Mouse (Mus musculus) thymus, adult 2 months (tissue): ENCODE measurements at regions not wholly inside any gene's neighbourhood (a gene's known extent, or its start where the extent isn't known, plus 50 kb on each side); places are given as distances from the start of the nearest gene placed in this dataset.

Source experiments
- DNase-seq: peaks from one replicate; pipeline ENCODE4 v3.0.0; 2021
- H3K27ac ChIP-seq: fragments of 200-500 bp; 2 replicates; pipeline ENCODE4 v1.5.1; 2012; ENCODE audit warnings: low read length, control low read depth; ENCODE audit not compliant: control insufficient read depth, insufficient read depth
- H3K27me3 ChIP-seq: fragments of 200-500 bp; 2 replicates; pipeline ENCODE4 v1.6.1; 2012; ENCODE audit warnings: mild to moderate bottlenecking, low read length, moderate library complexity, mixed read lengths; ENCODE audit not compliant: control insufficient read depth, insufficient read depth
- H3K36me3 ChIP-seq: fragments of 200-500 bp; 2 replicates; pipeline ENCODE4 v1.6.1; 2012; ENCODE audit warnings: mild to moderate bottlenecking, low read length, moderate library complexity; ENCODE audit not compliant: control insufficient read depth, insufficient read depth
- H3K4me1 ChIP-seq: fragments of 200-500 bp; replicated peaks from 2 replicates; pipeline ENCODE4 v1.6.1; 2012; ENCODE audit warnings: low read length; ENCODE audit not compliant: control insufficient read depth, insufficient read depth
- H3K4me3 ChIP-seq: fragments of 200-500 bp; 2 replicates; pipeline ENCODE4 v1.5.1; 2012; ENCODE audit warnings: mild to moderate bottlenecking, low read length, control low read depth, moderate library complexity; ENCODE audit not compliant: control insufficient read depth, insufficient read depth
- CTCF ChIP-seq: fragments of 200-500 bp; IDR thresholded peaks from 2 replicates; pipeline ENCODE4 v1.5.1; 2012; ENCODE audit warnings: mild to moderate bottlenecking, control low read depth, low read length, moderate library complexity, borderline replicate concordance; ENCODE audit not compliant: control insufficient read depth, poor library complexity, insufficient read depth; ENCODE audit errors: extremely low read depth
- POLR2A ChIP-seq: fragments of 200-500 bp; IDR thresholded peaks from 2 replicates; pipeline ENCODE4 v1.6.1; 2012; ENCODE audit warnings: mild to moderate bottlenecking, low read length, control low read depth, moderate library complexity; ENCODE audit not compliant: control insufficient read depth, poor library complexity, insufficient read depth; ENCODE audit errors: extremely low read depth
- WGBS: fragments of 180-500 bp; shearing (Covaris S2); methylation state at CpG from one replicate; pipeline ENCODE4 v1.1.7; 2018; 5-methylcytosine and 5-hydroxymethylcytosine counted together

DNA sequence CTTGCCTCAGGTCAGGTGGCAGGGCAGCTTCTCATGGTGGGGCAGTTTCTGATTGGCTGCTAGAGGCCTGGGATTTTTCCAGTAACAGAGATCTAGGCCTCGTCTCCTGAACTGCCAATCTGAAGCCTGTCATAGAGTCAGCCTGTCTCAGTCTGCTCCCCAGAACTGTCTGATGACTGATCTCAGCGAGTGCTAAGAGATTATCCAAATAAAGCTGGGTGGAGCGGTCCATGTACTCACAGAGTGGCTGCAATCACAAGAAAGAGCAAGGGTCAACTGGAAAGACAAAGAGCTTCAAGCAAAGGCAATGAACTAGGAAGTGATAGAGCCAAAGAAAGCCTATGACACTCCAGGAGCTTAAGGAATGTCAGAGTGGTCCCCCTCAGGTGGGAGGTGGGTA is 354.7 kb downstream of the Rnf144a start:
- 92% methylated on average over 3 of the region's 3 CpGs for WGBS
- no peak for TF ChIP-seq POLR2A
- no peak for TF ChIP-seq CTCF
- no peak overlapping the region for H3K27ac ChIP-seq

DNA sequence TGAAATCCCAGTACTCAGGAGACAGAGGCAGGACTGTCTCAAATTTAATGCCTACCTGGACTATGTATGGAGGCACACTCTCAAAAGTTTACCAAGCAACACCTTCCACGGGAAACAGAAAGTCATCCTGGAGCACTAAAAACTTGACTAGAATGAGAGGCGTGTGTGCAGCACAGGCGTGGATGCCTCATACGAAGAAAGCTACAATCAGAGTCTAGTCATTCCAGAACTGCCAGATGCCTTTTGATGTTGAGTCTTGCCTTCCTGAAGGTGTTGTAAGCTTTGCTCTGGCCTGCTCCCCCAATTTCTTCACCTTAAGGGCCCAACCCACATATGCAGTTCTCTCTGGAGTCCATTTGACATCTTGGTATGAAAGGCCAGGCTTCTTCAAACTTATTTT is 356.0 kb downstream of the Rnf144a start:
- Histone ChIP-seq H3K4me3 (no peak overlapping the region), H3K36me3 (no peaks in the 10 kb centered on the region), H3K27me3 (no peaks in the 10 kb centered on the region), H3K4me1 (no peaks in the 10 kb centered on the region), H3K27ac (no peak overlapping the region)
- WGBS, result 95% methylated on average over 4 of the region's 4 CpGs
- TF ChIP-seq CTCF, result no peak
- no peak for TF ChIP-seq POLR2A
- DNase-seq, result no peak

More for the DNA sequence above, 354.7 kb downstream of the Rnf144a start:
- Histone ChIP-seq H3K27me3 (no peaks in the 10 kb centered on the region), H3K36me3 (no peaks in the 10 kb centered on the region), H3K4me1 (no peaks in the 10 kb centered on the region), H3K4me3 (no peak overlapping the region)
- no peak for DNase-seq

- peak; percentile 23 for DNase-seq
- no peaks in the 10 kb centered on the region for H3K4me1 ChIP-seq
- no peaks in the 10 kb centered on the region for H3K27me3 ChIP-seq
- no peaks in the 10 kb centered on the region for H3K36me3 ChIP-seq
- no peak overlapping the region for H3K4me3 ChIP-seq
- 49% methylated on average over 9 of the region's 9 CpGs for WGBS
- TF ChIP-seq POLR2A, result no peak
- no peak for TF ChIP-seq CTCF
- H3K27ac ChIP-seq, result no peak overlapping the region
Measured at GRCm38 (mm10) chr12:26057491-26058054, 357.5 kb downstream of the Rnf144a start.

GRCm38 (mm10) chr12:26046991-26047390 is 368.1 kb downstream of the Rnf144a start:
- TF ChIP-seq POLR2A, result no peak
- no peaks in the 10 kb centered on the region for H3K4me1 ChIP-seq

GRCm38 (mm10) chr12:26045321-26045720 is 369.7 kb downstream of the Rnf144a start:
- TF ChIP-seq CTCF (no peak), POLR2A (no peak)
- Histone ChIP-seq H3K27ac (no peak overlapping the region), H3K27me3 (no peaks in the 10 kb centered on the region), H3K4me3 (no peak overlapping the region), H3K4me1 (no peaks in the 10 kb centered on the region), H3K36me3 (no peaks in the 10 kb centered on the region)
- 91% methylated on average over 1 of the region's 1 CpGs for WGBS
- DNase-seq, result no peak

More at GRCm38 (mm10) chr12:26046991-26047390, 368.1 kb downstream of the Rnf144a start:
- DNase-seq, result no peak
- 94% methylated on average over 6 of the region's 6 CpGs for WGBS
- no peak overlapping the region for H3K27ac ChIP-seq
- no peaks in the 10 kb centered on the region for H3K27me3 ChIP-seq
- H3K4me3 ChIP-seq, result no peak overlapping the region
- no peaks in the 10 kb centered on the region for H3K36me3 ChIP-seq

DNA sequence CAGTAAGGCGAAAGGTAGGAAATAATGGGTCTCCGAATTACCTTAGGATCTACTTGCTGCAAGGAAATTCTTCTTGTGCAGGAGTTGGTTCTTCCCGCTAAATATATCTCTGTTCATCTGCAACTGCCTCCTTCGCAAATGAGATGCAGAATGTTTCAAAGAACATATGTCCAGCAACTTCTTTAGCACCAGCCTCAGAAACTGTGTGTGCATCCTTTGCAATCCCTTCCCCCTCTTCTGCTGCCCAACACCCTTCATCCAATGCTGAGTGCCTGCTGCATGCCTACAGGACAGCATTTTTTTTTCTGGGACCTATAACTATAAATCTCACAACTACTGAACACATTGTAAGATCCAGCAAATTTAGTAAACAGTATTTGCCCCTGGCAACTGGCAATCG is 402.1 kb downstream of the Rnf144a start:
- TF ChIP-seq CTCF (no peak), POLR2A (no peak)
- Histone ChIP-seq H3K27me3 (no peaks in the 10 kb centered on the region), H3K27ac (no peak overlapping the region), H3K4me3 (no peak overlapping the region), H3K4me1 (no peaks in the 10 kb centered on the region), H3K36me3 (no peaks in the 10 kb centered on the region)
- DNase-seq, result no peak
- whole genome bisulfite sequencing, result 86% methylated on average over 5 of the region's 5 CpGs

GRCm38 (mm10) chr12:25994063-25994462 is 421.0 kb downstream of the Rnf144a start:
- no peak overlapping the region for H3K27ac ChIP-seq
- DNase-seq, result no peak
- no peak overlapping the region for H3K4me3 ChIP-seq
- TF ChIP-seq POLR2A (no peak), CTCF (no peak)
- H3K27me3 ChIP-seq, result no peaks in the 10 kb centered on the region
- H3K4me1 ChIP-seq, result no peaks in the 10 kb centered on the region
- WGBS, result 78% methylated on average over 4 of the region's 4 CpGs
- no peaks in the 10 kb centered on the region for H3K36me3 ChIP-seq
